Mouse (Mus musculus): ENCODE measurements around the gene Alad.
A peak's percentile ranks its signal among the peaks of the same experiment; 100 is the strongest.

Alad gene

DNA sequence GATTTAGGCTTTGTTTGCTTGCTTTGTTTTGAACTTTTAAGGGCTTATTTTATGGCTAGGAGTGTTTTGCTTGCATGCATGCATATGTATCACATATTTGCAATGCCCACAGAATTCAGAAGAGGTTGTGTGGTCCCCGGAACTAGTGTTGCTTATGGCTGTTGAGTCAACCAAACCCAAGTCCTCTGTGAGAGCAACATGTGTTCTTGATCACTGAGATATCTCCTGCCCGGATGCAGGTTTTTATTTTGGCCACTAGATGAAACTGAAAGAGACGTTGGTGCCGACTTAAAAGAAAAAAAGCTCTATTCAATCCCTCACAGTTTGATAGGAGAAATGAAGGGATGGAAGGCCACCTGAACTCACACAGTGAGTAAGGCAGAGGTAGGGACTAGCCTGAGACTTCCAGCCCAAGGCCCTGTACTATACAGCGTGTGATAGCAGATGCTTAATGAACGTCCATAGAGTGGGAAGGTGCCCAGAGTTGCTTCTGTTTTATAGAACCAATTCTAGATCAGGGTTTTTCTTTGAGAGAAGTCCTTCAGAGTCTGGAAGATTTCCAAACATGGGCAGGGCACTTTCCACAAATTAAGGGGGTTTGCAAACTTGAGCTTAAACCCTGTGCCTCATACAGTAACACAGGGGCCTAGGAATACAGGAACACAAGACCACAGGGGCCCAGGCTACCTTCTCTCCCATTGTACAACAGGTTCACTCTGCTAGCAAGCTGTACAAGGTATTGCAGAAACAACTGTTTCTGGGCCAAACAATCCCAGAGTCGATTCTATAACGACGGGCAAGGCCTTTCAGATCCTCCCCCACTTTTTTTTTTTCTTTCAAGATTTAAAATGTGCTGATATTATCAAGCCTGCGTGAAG, 1.9 kb downstream of the Alad start:
- no peak for DNase-seq (ENCODE audit: low read depth, low spot score)

- no peak for DNase-seq (ENCODE audit: low read depth, low spot score)
Measured at GRCm38 (mm10) chr4:62517046-62517445, 2.7 kb downstream of the Alad start.

DNA sequence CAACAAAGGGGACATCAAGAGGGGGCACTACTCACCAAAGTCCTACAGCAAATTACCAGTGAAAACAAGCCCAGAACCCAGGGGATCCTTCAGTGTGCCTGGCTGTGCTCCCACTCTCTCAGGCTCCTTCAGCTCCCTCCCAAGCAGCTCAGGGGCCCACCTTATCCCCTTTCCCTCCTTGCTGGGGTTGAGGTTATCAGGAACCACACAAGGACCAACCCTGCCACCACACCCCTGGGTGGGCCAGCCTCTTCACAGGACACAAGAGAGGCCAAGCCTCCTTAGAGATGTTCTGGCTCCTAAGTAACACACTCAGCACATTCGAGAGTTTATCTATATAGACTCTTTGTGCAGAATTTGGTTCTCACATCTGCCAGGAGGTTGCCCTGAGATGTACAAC, 3.1 kb downstream of the Alad start:
- DNase-seq (ENCODE audit: low read depth, low spot score) = no peak

DNA sequence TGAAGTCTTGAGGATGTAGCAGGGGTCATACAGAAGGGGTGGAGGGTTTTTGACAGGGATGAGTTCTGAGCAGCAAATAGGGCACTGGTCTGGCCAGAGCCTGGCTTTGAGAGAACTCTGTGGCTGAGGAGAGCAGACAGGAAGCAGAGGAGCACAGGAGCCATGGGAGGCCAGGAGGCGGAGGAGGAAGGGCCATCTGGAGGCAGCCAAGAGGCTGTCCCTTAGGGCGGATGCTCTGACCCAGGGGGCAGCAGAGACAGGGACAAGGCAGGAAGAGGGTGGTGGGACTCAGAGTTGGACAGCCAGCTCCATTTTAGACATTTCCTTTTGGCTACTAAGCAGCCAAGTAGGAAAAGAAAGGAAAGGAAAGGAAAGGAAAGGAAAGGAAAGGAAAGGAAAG, 3.6 kb downstream of the Alad start:
- no peak for DNase-seq (ENCODE audit: low read depth, low spot score)

- no peak for DNase-seq (ENCODE audit: low read depth, low spot score)
Measured at GRCm38 (mm10) chr4:62515490-62515889, 4.2 kb downstream of the Alad start.

- no peak for DNase-seq (ENCODE audit: low read depth, low spot score)
Measured at GRCm38 (mm10) chr4:62514995-62515394, 4.7 kb downstream of the Alad start.

- no peak for DNase-seq (ENCODE audit: low read depth, low spot score)
Measured at GRCm38 (mm10) chr4:62513998-62514506, 5.7 kb downstream of the Alad start.

- DNase-seq (ENCODE audit: low read depth, low spot score) = no peak
Measured at GRCm38 (mm10) chr4:62509946-62510345, 9.8 kb downstream of the Alad start.

- no peak for DNase-seq (ENCODE audit: low read depth, low spot score)
Measured at GRCm38 (mm10) chr4:62508839-62509238, 10.9 kb downstream of the Alad start.

DNA sequence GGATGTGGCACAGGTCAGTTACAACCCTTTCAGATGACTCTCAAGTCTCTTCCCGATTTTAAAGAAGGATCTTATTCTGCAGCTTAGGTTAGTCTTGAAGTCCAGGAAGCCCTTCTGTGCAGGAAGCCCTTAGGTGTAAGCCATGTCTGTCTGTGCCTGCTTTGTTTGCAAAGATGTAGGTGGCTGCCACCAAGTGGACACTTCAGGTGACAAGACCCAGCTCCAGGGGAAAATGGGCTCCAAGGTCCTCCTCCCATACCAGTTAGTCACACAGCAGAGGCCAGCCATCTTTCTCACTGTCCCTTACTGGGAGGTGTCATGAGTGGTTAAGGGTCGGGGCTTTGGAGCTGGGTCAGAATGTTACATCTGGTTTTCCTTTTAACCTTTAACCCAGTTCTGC, 12.9 kb downstream of the Alad start:
- no peak for DNase-seq (ENCODE audit: low read depth, low spot score)

DNA sequence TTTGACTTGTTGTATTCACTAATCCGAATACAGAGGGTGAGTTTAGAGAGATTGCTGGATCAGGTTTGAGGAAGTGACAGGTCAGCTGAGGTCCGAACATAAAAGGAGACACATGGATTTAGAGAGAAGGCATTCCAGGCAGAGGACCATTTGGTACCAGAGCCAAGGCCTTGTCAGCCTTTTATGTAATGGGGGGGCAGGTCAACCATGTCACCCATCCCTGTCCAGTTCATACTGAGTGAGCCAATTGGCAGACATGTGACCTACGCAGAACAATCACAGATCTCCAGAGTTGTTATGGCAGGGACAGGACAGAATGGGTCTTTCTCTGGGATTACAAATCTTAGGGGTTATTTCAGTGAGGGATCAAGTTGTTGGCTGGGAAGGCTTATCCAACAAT, 13.7 kb downstream of the Alad start:
- DNase-seq (ENCODE audit: low read depth, low spot score) = no peak

DNA sequence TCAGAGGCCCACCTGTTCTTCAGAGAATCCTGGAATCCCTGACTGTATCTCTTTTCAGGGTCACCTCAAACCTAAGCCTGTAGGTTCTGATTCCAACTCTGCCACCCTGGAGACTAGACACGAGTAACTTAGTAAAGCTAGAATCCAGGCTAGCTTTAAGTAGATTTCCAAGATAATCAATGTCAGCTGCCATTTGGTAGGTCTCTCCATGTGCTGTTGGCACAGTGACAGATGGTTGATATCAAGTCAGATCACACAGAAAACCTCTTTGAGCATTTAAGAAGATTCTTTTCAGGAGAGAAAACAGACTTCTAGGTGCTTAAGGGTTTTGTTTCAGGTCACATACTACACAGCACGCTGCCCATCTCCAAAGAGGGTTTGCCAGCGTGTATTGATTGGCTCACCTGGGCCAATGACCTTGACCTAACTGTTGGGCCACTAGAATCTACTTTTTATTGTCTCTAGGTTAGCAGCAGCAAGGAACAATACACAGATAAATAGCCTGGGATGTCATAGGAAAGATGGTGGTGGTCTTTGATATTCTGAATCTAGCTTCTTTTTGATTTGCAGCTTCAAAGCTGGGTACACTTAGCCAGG, 16.2 kb downstream of the Alad start, which contains the start of gene Hdhd3:
Gene Hdhd3 (minus strand): TSS at position 94 of the 597 bp plus-strand sequence.
- DNase-seq (ENCODE audit: low read depth, low spot score) = no peak

- no peak for DNase-seq (ENCODE audit: low read depth, low spot score)
Measured at GRCm38 (mm10) chr4:62502969-62503368, 16.7 kb downstream of the Alad start.

DNA sequence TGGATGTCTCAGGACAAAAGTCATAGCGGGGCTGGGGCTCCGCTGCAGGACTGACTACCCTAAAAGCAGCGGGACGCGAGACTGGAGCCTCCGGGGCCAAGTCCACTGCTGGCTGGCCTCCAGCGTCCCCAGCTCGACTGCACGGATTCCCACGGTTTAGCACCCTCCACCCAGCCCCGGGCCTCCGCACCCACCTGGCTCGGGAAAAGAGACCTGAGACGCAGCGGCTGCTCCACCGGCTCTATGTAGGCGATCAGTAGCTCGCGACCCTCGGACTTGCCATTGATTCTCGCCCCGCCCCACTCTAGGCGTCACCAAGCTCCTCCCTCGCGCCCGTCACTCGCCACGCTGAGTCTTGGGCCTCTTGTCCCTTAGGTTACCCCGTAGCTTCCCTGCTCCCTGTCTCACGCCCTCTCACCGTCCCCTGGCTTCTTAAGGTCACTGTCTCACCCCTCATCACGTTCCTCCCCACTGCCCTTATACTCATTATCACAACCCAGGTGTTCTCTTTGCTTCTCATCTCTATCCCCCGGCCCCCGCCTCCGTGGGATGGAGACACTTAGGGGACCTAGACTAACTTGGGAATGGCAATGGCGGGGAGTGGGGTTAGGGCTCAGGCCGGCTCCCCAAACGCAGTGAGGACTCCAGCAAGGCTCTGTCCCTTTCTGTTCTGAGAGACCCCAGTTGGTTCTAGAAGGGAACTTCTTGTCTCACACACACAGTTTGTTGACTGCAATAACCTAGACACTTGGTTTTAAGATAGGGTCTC, 17.6 kb downstream of the Alad start:
- DNase-seq (ENCODE audit: low read depth, low spot score) = peak; percentile 70

DNA sequence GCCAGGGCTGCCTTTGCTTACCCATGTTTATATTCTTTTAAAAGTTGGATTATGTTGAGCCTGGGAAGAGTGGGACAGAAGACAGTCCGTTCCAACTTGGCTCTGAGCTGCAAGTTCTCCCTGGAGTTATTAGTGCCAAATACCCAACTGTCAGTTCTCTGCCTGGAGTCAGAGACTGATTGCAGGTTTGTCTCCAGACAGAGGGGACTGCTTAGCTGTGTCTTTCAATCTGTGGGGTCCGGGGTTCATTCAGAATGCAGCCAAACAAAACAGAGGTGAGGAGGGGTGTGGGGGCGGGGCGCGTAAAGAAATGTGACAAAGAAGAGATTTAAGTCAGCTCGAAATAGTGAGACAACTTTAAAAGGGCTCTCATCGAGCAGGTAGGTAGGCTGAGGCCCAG, 18.2 kb downstream of the Alad start:
- DNase-seq (ENCODE audit: low read depth, low spot score) = no peak

DNA sequence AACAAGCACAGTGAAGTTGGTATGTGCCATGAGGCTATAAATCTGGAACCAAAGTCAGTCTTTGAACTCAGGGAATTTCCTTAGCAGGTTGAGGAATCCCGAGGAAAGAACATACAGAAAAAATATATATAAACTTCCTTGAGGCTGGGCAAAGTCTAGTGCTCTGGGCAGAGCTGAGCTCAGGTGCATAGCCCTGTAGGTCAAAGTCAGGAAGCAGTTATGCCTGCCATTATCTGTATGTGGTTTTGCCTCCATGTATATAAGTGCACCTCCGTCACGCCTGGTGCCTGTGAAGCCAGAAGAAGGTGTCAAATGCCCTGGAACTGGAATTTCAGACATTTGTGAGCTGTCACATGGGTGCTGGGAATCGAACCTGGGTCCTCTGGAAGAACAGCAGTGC, 18.9 kb downstream of the Alad start:
- no peak for DNase-seq (ENCODE audit: low read depth, low spot score)

DNA sequence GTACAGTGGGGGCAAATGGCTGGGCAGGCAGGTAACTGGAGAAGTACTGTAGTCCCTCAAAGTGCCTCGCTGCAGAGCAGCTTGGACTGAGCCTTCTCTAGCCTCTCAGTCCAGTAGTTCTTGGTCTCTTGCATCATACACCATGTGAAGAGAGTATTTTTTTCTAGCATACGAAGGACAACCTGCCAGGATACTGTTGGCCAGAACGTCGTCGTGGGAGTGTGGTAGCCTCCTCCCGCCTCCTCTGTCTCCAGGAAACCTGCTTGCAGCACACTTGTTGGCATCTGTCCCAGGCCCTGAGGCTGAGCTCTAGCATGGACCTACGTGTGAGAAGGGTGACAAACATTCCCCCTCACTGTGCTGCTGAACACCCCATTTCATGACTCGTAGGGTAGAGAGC, 22.9 kb downstream of the Alad start:
- no peak for DNase-seq (ENCODE audit: low read depth, low spot score)

DNA sequence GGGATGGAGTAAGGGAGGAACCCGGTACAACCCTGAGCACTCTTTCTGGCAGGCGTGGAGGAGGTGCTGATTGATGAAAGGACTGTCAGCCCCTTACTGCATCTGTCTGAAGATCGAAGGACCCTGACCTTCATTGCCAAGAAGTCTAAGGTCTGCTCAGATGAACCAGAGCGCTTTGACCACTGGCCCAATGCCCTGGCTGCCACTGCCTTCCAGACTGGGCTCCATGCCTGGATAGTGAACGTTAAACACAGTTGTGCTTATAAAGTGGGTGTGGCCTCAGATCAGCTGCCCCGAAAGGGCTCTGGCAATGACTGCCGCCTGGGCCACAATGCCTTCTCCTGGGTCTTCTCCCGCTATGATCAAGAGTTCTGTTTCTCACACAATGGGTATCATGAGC, 23.8 kb downstream of the Alad start:
- DNase-seq (ENCODE audit: low read depth, low spot score) = no peak

DNA sequence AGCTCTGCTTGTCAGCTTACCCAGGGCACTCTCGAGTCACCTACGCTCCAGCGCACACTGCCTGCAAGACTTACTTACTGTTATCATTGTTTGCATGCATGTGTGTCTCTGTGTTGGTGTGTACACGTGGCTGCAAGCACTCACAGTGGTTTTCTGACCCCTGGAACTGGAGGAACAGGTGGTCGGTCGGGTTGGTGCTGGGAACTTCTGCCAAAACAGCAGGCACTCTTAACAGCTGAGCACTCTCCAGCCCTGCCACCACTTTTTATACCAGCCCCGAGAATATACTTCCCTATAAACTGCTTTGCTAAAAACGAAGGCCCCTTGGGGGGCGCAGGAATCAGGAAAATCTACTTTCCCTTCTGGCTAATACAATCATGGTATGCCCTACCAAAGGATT, 25.5 kb downstream of the Alad start:
- no peak for DNase-seq (ENCODE audit: low read depth, low spot score)

DNA sequence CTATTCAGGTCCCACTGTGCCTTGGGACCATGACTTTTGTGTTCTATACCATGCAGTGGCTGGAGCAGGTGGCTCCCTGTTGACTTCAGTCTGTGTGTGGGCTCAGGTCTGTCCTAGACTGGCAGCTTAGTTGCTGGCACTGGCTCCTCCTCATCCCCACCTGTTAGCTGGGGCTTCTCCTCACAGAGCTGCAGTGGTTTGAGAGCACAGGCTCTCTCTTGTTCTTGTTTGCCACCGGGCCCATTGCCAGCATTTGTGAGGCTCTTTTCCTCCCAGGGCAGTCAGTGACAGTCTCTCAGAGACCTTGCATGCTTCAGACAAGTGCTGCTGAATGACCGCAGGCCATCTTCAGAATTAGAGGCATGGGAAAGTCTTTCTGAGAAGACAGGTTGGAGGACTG, 27.0 kb downstream of the Alad start:
- DNase-seq (ENCODE audit: low read depth, low spot score) = no peak

GRCm38 (mm10) chr4:62487914-62488313, 31.8 kb downstream of the Alad start:
- DNase-seq (ENCODE audit: low read depth, low spot score) = no peak

- no peak for DNase-seq (ENCODE audit: low read depth, low spot score)
Measured at GRCm38 (mm10) chr4:62487172-62487571, 32.5 kb downstream of the Alad start.
